Mouse (Mus musculus) MEL (cell line): ENCODE data around the gene Egfl8. TPM values are rescaled to one million over a fixed set of nuclear protein-coding genes. Genes with fewer than 3 reads are reported as not detected.

ENCODE experiments used
- DNase-seq: peaks from one replicate; pipeline ENCODE4 v3.0.0; 2011; ENCODE audit warnings: low read depth, low spot score
- H3K27ac ChIP-seq: 2 replicates; pipeline ENCODE4 v1.5.1; 2012; ENCODE audit warnings: low read depth, mild to moderate bottlenecking, control low read depth, low read length, moderate library complexity; ENCODE audit not compliant: control insufficient read depth
- H3K27me3 ChIP-seq, 2 experiments: fragments of 150-350 bp in 1 of 2; sonication (generic) in 1 of 2; 2 replicates each; pipeline ENCODE4 v1.6.1; 2012; ENCODE audit warnings: low read length in 2 of 2, mild to moderate bottlenecking in 2 of 2, improper control_type of control experiment in 1 of 2, moderate library complexity in 1 of 2; ENCODE audit not compliant: insufficient read depth in 2 of 2, control insufficient read depth in 1 of 2
- H3K36me3 ChIP-seq, 2 experiments: 2 replicates each; pipeline ENCODE4 v1.6.1; 2012 to 2014; ENCODE audit warnings: low read length in 2 of 2, improper control_type of control experiment in 1 of 2, inconsistent platforms in 1 of 2, mild to moderate bottlenecking in 1 of 2; ENCODE audit not compliant: insufficient read depth in 2 of 2, control insufficient read depth in 1 of 2
- H3K4me1 ChIP-seq, 2 experiments: fragments of 150-350 bp in 1 of 2; sonication (generic) in 1 of 2; 2 replicates each; pipeline ENCODE4 v1.6.1; 2012; ENCODE audit warnings: low read length in 2 of 2, improper control_type of control experiment in 1 of 2, mild to moderate bottlenecking in 1 of 2; ENCODE audit not compliant: insufficient read depth in 2 of 2, control insufficient read depth in 1 of 2
- H3K4me3 ChIP-seq, 2 experiments: fragments of 150-350 bp in 1 of 2; sonication (generic) in 1 of 2; 2 replicates each; pipeline ENCODE4 v1.5.1; 2012; ENCODE audit warnings: low read depth in 2 of 2, low read length in 2 of 2, mild to moderate bottlenecking in 2 of 2, moderate library complexity in 2 of 2, control low read depth in 1 of 2, improper control_type of control experiment in 1 of 2; ENCODE audit not compliant: control insufficient read depth in 1 of 2, insufficient read depth in 1 of 2
- H3K79me2 ChIP-seq: 2 replicates; pipeline ENCODE4 v1.6.1; 2012; ENCODE audit warnings: mild to moderate bottlenecking, low read length, moderate library complexity; ENCODE audit not compliant: control insufficient read depth, poor library complexity, insufficient read depth
- H3K9ac ChIP-seq: 2 replicates; pipeline ENCODE4 v1.6.1; 2012; ENCODE audit warnings: low read depth, mild to moderate bottlenecking, control low read depth, low read length, moderate library complexity; ENCODE audit not compliant: control insufficient read depth, poor library complexity, severe bottlenecking
- H3K9me3 ChIP-seq: fragments of 150-350 bp; sonication (generic); replicated peaks from 2 replicates; pipeline ENCODE4 v1.6.1; 2012; ENCODE audit warnings: mild to moderate bottlenecking, low read length, improper control_type of control experiment, moderate library complexity; ENCODE audit not compliant: insufficient read depth
- BHLHE40 ChIP-seq: IDR thresholded peaks from 2 replicates; pipeline ENCODE4 v1.6.1; 2012; ENCODE audit warnings: low read depth, mild to moderate bottlenecking, inconsistent platforms, low read length, improper control_type of control experiment, borderline replicate concordance
- CHD1 ChIP-seq: IDR thresholded peaks from 2 replicates; pipeline ENCODE4 v1.6.1; 2012; ENCODE audit warnings: low read depth, mild to moderate bottlenecking, inconsistent platforms, low read length, improper control_type of control experiment
- CHD2 ChIP-seq: IDR thresholded peaks from 2 replicates; pipeline ENCODE4 v1.6.1; 2011; ENCODE audit warnings: low read length, improper control_type of control experiment
- CTCF ChIP-seq, 3 experiments: IDR thresholded peaks in 2 of 3; conservative IDR thresholded peaks in 1 of 3; 2 replicates each; pipeline ENCODE4 v1.5.1; 2011 to 2012; ENCODE audit warnings: low read length in 3 of 3, low read depth in 2 of 3, mild to moderate bottlenecking in 2 of 3, improper control_type of control experiment in 1 of 3, inconsistent platforms in 1 of 3, mixed read lengths in 1 of 3, moderate library complexity in 1 of 3; ENCODE audit not compliant: control insufficient read depth in 1 of 3, insufficient read depth in 1 of 3, poor library complexity in 1 of 3, severe bottlenecking in 1 of 3
- E2F4 ChIP-seq: IDR thresholded peaks from 2 replicates; pipeline ENCODE4 v1.6.1; 2011; ENCODE audit warnings: low read depth, low read length, improper control_type of control experiment, borderline replicate concordance
- ELF1 ChIP-seq: IDR thresholded peaks from 2 replicates; pipeline ENCODE4 v1.6.1; 2014; ENCODE audit warnings: low read depth, mild to moderate bottlenecking, inconsistent platforms, low read length, improper control_type of control experiment, moderate library complexity
- EP300 ChIP-seq, 2 experiments: IDR thresholded peaks; 2 replicates each; pipeline ENCODE4 v1.6.1; 2011; ENCODE audit warnings: improper control_type of control experiment in 2 of 2, low read length in 2 of 2, low read depth in 1 of 2, mild to moderate bottlenecking in 1 of 2
- ETS1 ChIP-seq: IDR thresholded peaks from 2 replicates; pipeline ENCODE4 v1.6.1; 2012; ENCODE audit warnings: low read depth, mild to moderate bottlenecking, inconsistent platforms, low read length, improper control_type of control experiment, moderate library complexity
- GABPA ChIP-seq: IDR thresholded peaks from 2 replicates; pipeline ENCODE4 v1.6.1; 2012; ENCODE audit warnings: low read depth, mild to moderate bottlenecking, inconsistent platforms, low read length, improper control_type of control experiment, moderate library complexity
- GATA1 ChIP-seq: IDR thresholded peaks from 2 replicates; pipeline ENCODE4 v1.6.1; 2011; ENCODE audit warnings: low read depth, low read length, improper control_type of control experiment
- HCFC1 ChIP-seq: IDR thresholded peaks from 2 replicates; pipeline ENCODE4 v1.6.1; 2012; ENCODE audit warnings: low read depth, mild to moderate bottlenecking, inconsistent platforms, low read length, improper control_type of control experiment, moderate library complexity
- JUND ChIP-seq: IDR thresholded peaks from 2 replicates; pipeline ENCODE4 v1.6.1; 2011; ENCODE audit warnings: low read depth, mild to moderate bottlenecking, improper control_type of control experiment, low read length
- KAT2A ChIP-seq: conservative IDR thresholded peaks from 2 replicates; pipeline ENCODE4 v1.6.1; 2012; ENCODE audit warnings: low read depth, low read length, improper control_type of control experiment, inconsistent platforms
- MAFK ChIP-seq: IDR thresholded peaks from 2 replicates; pipeline ENCODE4 v1.6.1; 2011; ENCODE audit warnings: low read depth, mild to moderate bottlenecking, low read length, improper control_type of control experiment, borderline replicate concordance
- MAX ChIP-seq: IDR thresholded peaks from 2 replicates; pipeline ENCODE4 v1.6.1; 2011; ENCODE audit warnings: low read length, improper control_type of control experiment
- MAZ ChIP-seq: IDR thresholded peaks from 2 replicates; pipeline ENCODE4 v1.6.1; 2012; ENCODE audit warnings: low read depth, mild to moderate bottlenecking, inconsistent platforms, low read length, improper control_type of control experiment
- MEF2A ChIP-seq: IDR thresholded peaks from 2 replicates; pipeline ENCODE4 v1.6.1; 2014; ENCODE audit warnings: low read depth, mild to moderate bottlenecking, inconsistent platforms, low read length, improper control_type of control experiment; ENCODE audit not compliant: poor library complexity, insufficient replicate concordance, severe bottlenecking; ENCODE audit errors: extremely low read depth
- MXI1 ChIP-seq: IDR thresholded peaks from 2 replicates; pipeline ENCODE4 v1.6.1; 2011; ENCODE audit warnings: mild to moderate bottlenecking, low read depth, low read length, improper control_type of control experiment
- MYB ChIP-seq: IDR thresholded peaks from 2 replicates; pipeline ENCODE4 v1.6.1; 2011; ENCODE audit warnings: mild to moderate bottlenecking, low read depth, low read length, improper control_type of control experiment
- MYC ChIP-seq: IDR thresholded peaks from 2 replicates; pipeline ENCODE4 v1.6.1; 2011; ENCODE audit warnings: low read depth, mild to moderate bottlenecking, low read length, improper control_type of control experiment, moderate library complexity
- NELFE ChIP-seq: IDR thresholded peaks from 2 replicates; pipeline ENCODE4 v1.6.1; 2011; ENCODE audit warnings: low read depth, low read length, improper control_type of control experiment
- POLR2A ChIP-seq, 2 experiments: IDR thresholded peaks; 2 replicates each; pipeline ENCODE4 v1.6.1; 2011 to 2012; ENCODE audit warnings: low read length in 2 of 2, mild to moderate bottlenecking in 2 of 2, control low read depth in 1 of 2, improper control_type of control experiment in 1 of 2, low read depth in 1 of 2, moderate library complexity in 1 of 2; ENCODE audit not compliant: control insufficient read depth in 1 of 2, insufficient read depth in 1 of 2, poor library complexity in 1 of 2
- POLR2AphosphoS2 ChIP-seq: IDR thresholded peaks from 2 replicates; pipeline ENCODE4 v1.6.1; 2011; ENCODE audit warnings: low read length, improper control_type of control experiment
- POLR2AphosphoS5 ChIP-seq: IDR thresholded peaks from 2 replicates; pipeline ENCODE4 v1.6.1; 2012; ENCODE audit warnings: low read depth, borderline replicate concordance, mild to moderate bottlenecking, inconsistent platforms, low read length, moderate library complexity, mixed read lengths
- RAD21 ChIP-seq: IDR thresholded peaks from 2 replicates; pipeline ENCODE4 v1.6.1; 2011; ENCODE audit warnings: mild to moderate bottlenecking, low read depth, low read length, improper control_type of control experiment
- RCOR1 ChIP-seq: IDR thresholded peaks from 2 replicates; pipeline ENCODE4 v1.6.1; 2012; ENCODE audit warnings: low read depth, mild to moderate bottlenecking, inconsistent platforms, low read length, improper control_type of control experiment
- SIN3A ChIP-seq: IDR thresholded peaks from 2 replicates; pipeline ENCODE4 v1.6.1; 2012; ENCODE audit warnings: low read length, improper control_type of control experiment, inconsistent platforms
- SMC3 ChIP-seq: IDR thresholded peaks from 2 replicates; pipeline ENCODE4 v1.6.1; 2011; ENCODE audit warnings: low read depth, low read length, improper control_type of control experiment
- TAL1 ChIP-seq: IDR thresholded peaks from 2 replicates; pipeline ENCODE4 v1.6.1; 2012; ENCODE audit warnings: mild to moderate bottlenecking, inconsistent platforms, low read length, moderate library complexity, mixed read lengths
- TBP ChIP-seq: IDR thresholded peaks from 2 replicates; pipeline ENCODE4 v1.8.0; 2011; ENCODE audit warnings: low read depth, low read length, improper control_type of control experiment
- TCF12 ChIP-seq: IDR thresholded peaks from 2 replicates; pipeline ENCODE4 v1.6.1; 2014; ENCODE audit warnings: low read depth, mild to moderate bottlenecking, inconsistent platforms, low read length, improper control_type of control experiment, moderate library complexity
- UBTF ChIP-seq: IDR thresholded peaks from 2 replicates; pipeline ENCODE4 v1.6.1; 2012; ENCODE audit warnings: low read depth, mild to moderate bottlenecking, inconsistent platforms, low read length, improper control_type of control experiment, moderate library complexity, borderline replicate concordance; ENCODE audit not compliant: insufficient read depth
- USF1 ChIP-seq: IDR thresholded peaks from 2 replicates; pipeline ENCODE4 v1.6.1; 2014; ENCODE audit warnings: low read depth, mild to moderate bottlenecking, inconsistent platforms, low read length, improper control_type of control experiment, moderate library complexity
- USF2 ChIP-seq, 2 experiments: IDR thresholded peaks; 2 replicates each; pipeline ENCODE4 v1.6.1; 2011 to 2012; ENCODE audit warnings: improper control_type of control experiment in 2 of 2, low read length in 2 of 2, borderline replicate concordance in 1 of 2, inconsistent platforms in 1 of 2, low read depth in 1 of 2, mild to moderate bottlenecking in 1 of 2; ENCODE audit not compliant: insufficient read depth in 1 of 2
- ZC3H11A ChIP-seq: IDR thresholded peaks from 2 replicates; pipeline ENCODE4 v1.6.1; 2012; ENCODE audit warnings: low read depth, mild to moderate bottlenecking, inconsistent platforms, low read length, improper control_type of control experiment
- ZKSCAN1 ChIP-seq: IDR thresholded peaks from 2 replicates; pipeline ENCODE4 v1.6.1; 2012; ENCODE audit warnings: low read depth, mild to moderate bottlenecking, inconsistent platforms, low read length, improper control_type of control experiment, moderate library complexity
- ZMIZ1 ChIP-seq: IDR thresholded peaks from 2 replicates; pipeline ENCODE4 v1.6.1; 2012; ENCODE audit warnings: low read depth, mild to moderate bottlenecking, inconsistent platforms, low read length, improper control_type of control experiment, moderate library complexity
- ZNF384 ChIP-seq: IDR thresholded peaks from 2 replicates; pipeline ENCODE4 v1.6.1; 2012; ENCODE audit warnings: low read depth, mild to moderate bottlenecking, inconsistent platforms, low read length, improper control_type of control experiment
- polyA plus RNA-seq, 2 experiments: library from polyadenylated mRNA; stranded (reverse) in 1 of 2; unstranded in 1 of 2; fragments of >175 nt in 1 of 2; fragments of >200 nt in 1 of 2; gene quantifications; 2 replicates each; pipeline versions ENCODE4 v1.2.1 to v1.2.4; 2012; ENCODE audit warnings: low replicate concordance in 2 of 2, low read depth in 1 of 2; ENCODE audit not compliant: insufficient read length in 2 of 2, insufficient read depth in 1 of 2, missing spikeins in 1 of 2
- total RNA-seq: library from RNA; depleted of rRNA; stranded (reverse); fragments of 300-350 nt; gene quantifications from 2 replicates; pipeline ENCODE4 v1.2.3, GENCODE M21; 2012

Egfl8 gene
- total and polyA plus RNA-seq, 3 experiments: 0.89 to 1.6 TPM; not detected in 1

- Histone ChIP-seq H3K9ac (peak within 1 kb of the TSS; percentile 98), H3K4me3 (peak within 1 kb of the TSS; percentile 95 to 99), H3K27me3 (no peaks in the 10 kb centered on the region), H3K4me1 (peaks cover 6 to 26% of the 10 kb centered on the region in 2 experiments; a peak in 3 of 4 replicates), H3K27ac (peak within 1 kb of the TSS; percentile 87), H3K79me2 (peaks cover 51% of the 10 kb centered on the region), H3K36me3 (peaks cover 0 to 10% of the 10 kb centered on the region in 2 experiments; a peak in 2 of 4 replicates), H3K9me3 (no peaks in the 10 kb centered on the region)
- peak; percentile 99 for DNase-seq
- TF ChIP-seq USF2 (IDR thresholded peaks at IDR 0.05; ENCODE audit: borderline replicate concordance in 1 of 2, insufficient read depth in 1 of 2, low read depth in 1 of 2, low read length in 2 of 2): no peak
- no peak for TF ChIP-seq CTCF (IDR thresholded peaks at IDR 0.05 in 2 of 3, conservative IDR thresholded peaks at IDR 0.05 in 1 of 3; ENCODE audit: control insufficient read depth in 1 of 3, insufficient read depth in 1 of 3, low read depth in 2 of 3, low read length in 3 of 3, poor library complexity in 1 of 3, severe bottlenecking in 1 of 3)
- no peak for TF ChIP-seq RCOR1
- TF ChIP-seq MAZ: peak; percentile 56; the same call in 1 of the 2 replicates
- no peak for TF ChIP-seq MYC
- no peak for TF ChIP-seq GABPA
- no peak for TF ChIP-seq BHLHE40
- no peak for TF ChIP-seq MAFK
- TF ChIP-seq MAX: no peak
- TF ChIP-seq SMC3: no peak
- TF ChIP-seq MXI1: no peak
- TF ChIP-seq CHD1: no peak
- peak; percentile 91 to 92 for TF ChIP-seq POLR2A (IDR thresholded peaks at IDR 0.05; ENCODE audit: control insufficient read depth in 1 of 2, insufficient read depth in 1 of 2, low read depth in 1 of 2, low read length in 2 of 2, poor library complexity in 1 of 2)
- no peak for TF ChIP-seq ZKSCAN1
- TF ChIP-seq ZMIZ1: peak; percentile 83
- peak; percentile 36; the same call in 1 of the 2 replicates for TF ChIP-seq ETS1
- peak; percentile 72 for TF ChIP-seq HCFC1
- no peak for TF ChIP-seq TAL1
- TF ChIP-seq TCF12: peak; percentile 75
- TF ChIP-seq UBTF: no peak
- no peak for TF ChIP-seq CHD2
- no peak for TF ChIP-seq MYB
- TF ChIP-seq USF1: no peak
- peak; percentile 85; the same call in 1 of the 2 replicates for TF ChIP-seq POLR2AphosphoS2
- no peak for TF ChIP-seq JUND
- TF ChIP-seq GATA1: no peak
- peak; percentile 21; the same call in 1 of the 2 replicates for TF ChIP-seq ELF1
- no peak for TF ChIP-seq EP300 (IDR thresholded peaks at IDR 0.05; ENCODE audit: low read depth in 1 of 2, low read length in 2 of 2)
- no peak for TF ChIP-seq E2F4
- peak; percentile 68 for TF ChIP-seq TBP
- TF ChIP-seq POLR2AphosphoS5: 0 out of 2 replicates have a peak, but pooled peaks have one; percentile 10
- no peak for TF ChIP-seq RAD21
- TF ChIP-seq MEF2A: no peak
- TF ChIP-seq ZC3H11A: no peak
- no peak for TF ChIP-seq SIN3A
- peak; percentile 95 for TF ChIP-seq NELFE
- no peak for TF ChIP-seq ZNF384
- TF ChIP-seq KAT2A: no peak; the same call in 1 of the 2 replicates
Measured at GRCm38 (mm10) chr17:34604061-34604508, 11.7 kb downstream of the Egfl8 start, which contains the start of gene Agpat1. Agpat1 (plus strand) TSS chr17:34604262.
